Mouse (Mus musculus) spleen, adult 2 months (tissue): ENCODE results near the gene Polq. TPM values are rescaled to one million over a fixed set of nuclear protein-coding genes. Genes with fewer than 3 reads are reported as not detected.

Experiments used
- DNase-seq, 2 experiments: peaks; one replicate each; pipeline versions ENCODE4 v3.0.0 to v3.0.0-alpha.2; 2012 to 2021; ENCODE audit warnings: low spot score in 2 of 2, low read depth in 1 of 2
- H3K27ac ChIP-seq: fragments of 200-500 bp; 2 replicates; pipeline ENCODE4 v1.5.1; 2012; ENCODE audit warnings: low read length, inconsistent platforms; ENCODE audit not compliant: insufficient read depth
- H3K27me3 ChIP-seq: fragments of 200-500 bp; 2 replicates; pipeline ENCODE4 v1.6.1; 2012; ENCODE audit warnings: mild to moderate bottlenecking, moderate library complexity, low read length, inconsistent platforms; ENCODE audit not compliant: control insufficient read depth, insufficient read depth
- H3K36me3 ChIP-seq: fragments of 200-500 bp; 2 replicates; pipeline ENCODE4 v1.6.1; 2012; ENCODE audit warnings: mild to moderate bottlenecking, low read length, inconsistent platforms; ENCODE audit not compliant: control insufficient read depth, insufficient read depth
- H3K4me1 ChIP-seq: fragments of 200-500 bp; 2 replicates; pipeline ENCODE4 v1.6.1; 2011; ENCODE audit warnings: inconsistent platforms; ENCODE audit not compliant: control insufficient read depth, insufficient read depth, insufficient read length
- H3K4me3 ChIP-seq: fragments of 200-500 bp; 2 replicates; pipeline ENCODE4 v1.5.1; 2011; ENCODE audit warnings: mild to moderate bottlenecking, inconsistent platforms; ENCODE audit not compliant: insufficient read depth, insufficient read length; ENCODE audit errors: extremely low read depth
- CTCF ChIP-seq: fragments of 200-500 bp; IDR thresholded peaks from 2 replicates; pipeline ENCODE4 v1.5.1; 2011; ENCODE audit warnings: mild to moderate bottlenecking, inconsistent platforms; ENCODE audit not compliant: insufficient read depth, insufficient read length, insufficient replicate concordance; ENCODE audit errors: extremely low read depth
- POLR2A ChIP-seq: fragments of 200-500 bp; IDR thresholded peaks from 2 replicates; pipeline ENCODE4 v1.6.1; 2011; ENCODE audit warnings: low read depth, low read length, inconsistent platforms
- WGBS: fragments of 180-500 bp; shearing (Covaris S2); methylation state at CpG from one replicate; pipeline ENCODE4 v1.1.7; 2018; 5-methylcytosine and 5-hydroxymethylcytosine counted together
- polyA plus RNA-seq: library from polyadenylated mRNA; depleted of rRNA; stranded (reverse); fragments of >200 nt; gene quantifications from 2 replicates; pipeline ENCODE4 v1.2.3, GENCODE M21; 2012

The Polq gene
- polyA plus RNA-seq, 1 experiment = 0.53 TPM

GRCm38 (mm10) chr16:37012336-37012735 lies 750 bp downstream of the Polq start:
- Histone ChIP-seq H3K27ac (no peak overlapping the region), H3K4me3 (no peak overlapping the region; the same call in 1 of the 2 replicates), H3K4me1 (peaks cover 7% of the 10 kb centered on the region), H3K36me3 (no peaks in the 10 kb centered on the region), H3K27me3 (no peaks in the 10 kb centered on the region)
- WGBS = 55% methylated on average over 5 of the region's 5 CpGs
- no peak for TF ChIP-seq POLR2A
- DNase-seq = no peak

DNA sequence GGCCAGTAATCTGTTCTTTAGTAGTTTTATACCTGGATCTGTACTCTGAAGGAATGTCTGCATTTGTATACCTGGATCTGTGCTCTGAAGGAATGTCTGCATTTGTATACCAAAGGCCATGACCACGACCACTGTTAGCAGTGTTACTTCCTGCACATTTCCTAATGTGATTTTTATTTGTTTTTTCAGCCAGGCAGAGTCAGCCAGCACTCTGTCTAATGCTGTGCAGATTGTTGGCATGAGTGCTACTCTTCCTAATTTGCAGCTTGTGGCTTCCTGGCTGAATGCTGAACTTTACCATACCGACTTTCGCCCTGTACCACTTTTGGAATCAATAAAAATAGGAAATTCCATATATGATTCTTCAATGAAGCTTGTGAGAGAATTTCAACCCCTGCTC lies 16.0 kb downstream of the Polq start:
- no peak for TF ChIP-seq CTCF
- TF ChIP-seq POLR2A = no peak
- no peak overlapping the region for H3K4me3 ChIP-seq
- no peak for DNase-seq
- H3K27ac ChIP-seq = no peak overlapping the region
- no peaks in the 10 kb centered on the region for H3K36me3 ChIP-seq
- WGBS = 70% methylated on average over 3 of the region's 3 CpGs
- no peaks in the 10 kb centered on the region for H3K27me3 ChIP-seq
- no peaks in the 10 kb centered on the region for H3K4me1 ChIP-seq

GRCm38 (mm10) chr16:37031996-37032395 lies 20.4 kb downstream of the Polq start:
- H3K27ac ChIP-seq = no peak overlapping the region
- no peak for DNase-seq
- no peaks in the 10 kb centered on the region for H3K4me1 ChIP-seq
- TF ChIP-seq CTCF (no peak), POLR2A (no peak)
- no peaks in the 10 kb centered on the region; the same call in 1 of the 2 replicates for H3K36me3 ChIP-seq
- H3K27me3 ChIP-seq = no peaks in the 10 kb centered on the region
- WGBS = 82% methylated on average over 3 of the region's 3 CpGs
- H3K4me3 ChIP-seq = no peak overlapping the region

DNA sequence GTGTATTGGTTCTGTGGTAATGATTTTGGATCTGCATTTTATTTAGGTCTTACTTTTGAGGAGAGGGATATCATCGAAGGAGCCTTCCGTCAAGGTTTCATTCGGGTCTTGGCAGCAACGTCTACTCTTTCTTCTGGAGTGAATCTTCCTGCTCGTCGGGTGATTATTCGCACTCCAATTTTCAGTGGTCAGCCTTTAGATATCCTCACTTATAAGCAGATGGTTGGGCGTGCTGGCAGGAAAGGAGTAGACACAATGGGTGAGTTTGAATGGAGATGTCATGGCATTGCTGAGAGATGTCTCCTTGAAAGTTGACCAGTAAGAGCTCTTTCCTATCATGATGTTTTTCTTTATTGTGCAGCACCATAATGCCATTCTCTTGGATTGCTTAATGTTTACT lies 23.2 kb downstream of the Polq start:
- Histone ChIP-seq H3K4me1 (no peaks in the 10 kb centered on the region), H3K27ac (no peak overlapping the region), H3K27me3 (no peaks in the 10 kb centered on the region), H3K4me3 (no peak overlapping the region), H3K36me3 (no peaks in the 10 kb centered on the region; the same call in 1 of the 2 replicates)
- WGBS = 96% methylated on average over 8 of the region's 8 CpGs
- no peak for TF ChIP-seq POLR2A
- no peak for DNase-seq

- TF ChIP-seq CTCF = no peak
- Histone ChIP-seq H3K27me3 (no peaks in the 10 kb centered on the region), H3K4me1 (no peaks in the 10 kb centered on the region), H3K36me3 (peaks cover 3% of the 10 kb centered on the region; the same call in 1 of the 2 replicates), H3K4me3 (no peak overlapping the region), H3K27ac (no peak overlapping the region)
- 86% methylated on average over 3 of the region's 3 CpGs for WGBS
- DNase-seq = no peak
These were observed 48.0 kb downstream of the Polq start for GRCm38 (mm10) chr16:37059631-37060030.

DNA sequence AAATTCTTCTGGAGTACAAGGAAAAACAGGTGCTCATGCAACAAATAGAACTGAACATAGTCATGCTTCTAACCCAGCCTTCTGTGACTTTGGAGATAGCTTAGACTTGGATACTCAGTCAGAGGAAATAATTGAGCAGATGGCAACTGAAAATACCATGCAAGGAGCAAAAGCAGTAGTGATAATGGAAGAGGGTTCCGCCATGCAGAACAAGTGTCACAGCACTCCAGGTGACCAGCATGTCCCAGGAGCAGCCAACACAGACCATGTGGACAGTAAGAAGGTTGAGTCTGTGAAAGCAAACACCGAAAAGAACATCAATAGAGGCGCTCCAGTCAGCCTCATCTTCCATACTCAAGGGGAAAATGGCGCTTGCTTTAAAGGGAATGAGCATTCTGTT lies 49.7 kb downstream of the Polq start:
- DNase-seq = no peak
- no peak for TF ChIP-seq POLR2A
- no peak for TF ChIP-seq CTCF
- H3K27me3 ChIP-seq = no peaks in the 10 kb centered on the region
- H3K4me1 ChIP-seq = no peaks in the 10 kb centered on the region
- peaks cover 3% of the 10 kb centered on the region; the same call in 1 of the 2 replicates for H3K36me3 ChIP-seq
- no peak overlapping the region for H3K4me3 ChIP-seq
- H3K27ac ChIP-seq = no peak overlapping the region
- WGBS = 99% methylated on average over 4 of the region's 4 CpGs

- no peak overlapping the region for H3K4me3 ChIP-seq
- H3K27ac ChIP-seq = no peak overlapping the region
- H3K27me3 ChIP-seq = no peaks in the 10 kb centered on the region
- peaks cover 1% of the 10 kb centered on the region; the same call in 1 of the 2 replicates for H3K36me3 ChIP-seq
- no peaks in the 10 kb centered on the region for H3K4me1 ChIP-seq
- TF ChIP-seq POLR2A = no peak
- TF ChIP-seq CTCF = no peak
- DNase-seq = no peak
- 77% methylated on average over 5 of the region's 5 CpGs for WGBS
These were observed 60.8 kb downstream of the Polq start for GRCm38 (mm10) chr16:37072354-37072753.
